Mouse (Mus musculus) CH12.LX (cell line): ENCODE measurements at regions not wholly inside any gene's neighbourhood (a gene's known extent, or its start where the extent isn't known, plus 50 kb on each side); places are given as distances from the start of the nearest gene placed in this dataset.

ENCODE experiments used
- DNase-seq: peaks from one replicate; pipeline ENCODE4 v3.0.0-alpha.2; 2013; ENCODE audit errors: extremely low read depth
- H3K27ac ChIP-seq: 2 replicates; pipeline ENCODE4 v1.5.1; 2012; ENCODE audit warnings: low read depth, mild to moderate bottlenecking, control low read depth, moderate library complexity; ENCODE audit not compliant: insufficient read depth
- H3K27me3 ChIP-seq: replicated peaks from 2 replicates; pipeline ENCODE3; 2012; ENCODE audit warnings: inconsistent platforms
- H3K36me3 ChIP-seq, 2 experiments: replicated peaks in 1 of 2; 2 replicates each; pipeline versions ENCODE3 to v1.6.1; 2012; ENCODE audit warnings: inconsistent platforms in 1 of 2, low read length in 1 of 2, mild to moderate bottlenecking in 1 of 2, mixed read lengths in 1 of 2, moderate library complexity in 1 of 2; ENCODE audit not compliant: control insufficient read depth in 1 of 2, insufficient read depth in 1 of 2
- H3K4me1 ChIP-seq, 2 experiments: 2 replicates each; pipeline ENCODE4 v1.6.1; 2012; ENCODE audit warnings: inconsistent platforms in 1 of 2, moderate library complexity in 1 of 2; ENCODE audit not compliant: insufficient read depth in 2 of 2, control insufficient read depth in 1 of 2
- H3K4me2 ChIP-seq: 2 replicates; pipeline ENCODE4 v1.6.1; 2012; ENCODE audit warnings: low read depth, mild to moderate bottlenecking, control low read depth; ENCODE audit not compliant: poor library complexity, insufficient read depth, severe bottlenecking
- H3K4me3 ChIP-seq, 3 experiments: fragments of 150-350 bp in 1 of 3; sonication (generic) in 1 of 3; replicated peaks in 1 of 3; 2 replicates each; pipeline versions ENCODE3 to v1.5.1; 2011 to 2012; ENCODE audit warnings: low read depth in 2 of 3, low read length in 2 of 3, mild to moderate bottlenecking in 2 of 3, moderate library complexity in 2 of 3, control low read depth in 1 of 3, improper control_type of control experiment in 1 of 3, inconsistent platforms in 1 of 3, mixed read lengths in 1 of 3; ENCODE audit not compliant: poor library complexity in 1 of 3
- H3K79me2 ChIP-seq: replicated peaks from 2 replicates; pipeline ENCODE4 v1.6.1; 2012; ENCODE audit warnings: mild to moderate bottlenecking, moderate library complexity; ENCODE audit not compliant: control insufficient read depth, poor library complexity, insufficient read depth, severe bottlenecking; ENCODE audit errors: extremely low read depth
- H3K9ac ChIP-seq: 2 replicates; pipeline ENCODE4 v1.6.1; 2012; ENCODE audit warnings: low read depth, mild to moderate bottlenecking, control low read depth, moderate library complexity; ENCODE audit not compliant: insufficient read depth
- H3K9me3 ChIP-seq: replicated peaks from 2 replicates; pipeline ENCODE3; 2012; ENCODE audit warnings: low read length, inconsistent platforms, mixed read lengths
- BHLHE40 ChIP-seq: IDR thresholded peaks from 2 replicates; pipeline ENCODE4 v1.6.1; 2011; ENCODE audit warnings: mild to moderate bottlenecking, low read depth, low read length, improper control_type of control experiment
- CHD2 ChIP-seq: IDR thresholded peaks from 2 replicates; pipeline ENCODE4 v1.6.1; 2011; ENCODE audit warnings: low read length, improper control_type of control experiment
- CTCF ChIP-seq, 2 experiments: IDR thresholded peaks in 1 of 2; conservative IDR thresholded peaks in 1 of 2; 2 replicates each; pipeline ENCODE4 v1.5.1; 2011 to 2012; ENCODE audit warnings: low read depth in 2 of 2, low read length in 2 of 2, improper control_type of control experiment in 1 of 2, inconsistent platforms in 1 of 2, mild to moderate bottlenecking in 1 of 2, moderate library complexity in 1 of 2
- E2F4 ChIP-seq: IDR thresholded peaks from 2 replicates; pipeline ENCODE4 v1.6.1; 2011; ENCODE audit warnings: low read depth, low read length, improper control_type of control experiment; ENCODE audit not compliant: insufficient replicate concordance
- ELF1 ChIP-seq: IDR thresholded peaks from 2 replicates; pipeline ENCODE4 v1.6.1; 2014; ENCODE audit warnings: low read depth, mild to moderate bottlenecking, inconsistent platforms, low read length, improper control_type of control experiment
- HCFC1 ChIP-seq: IDR thresholded peaks from 2 replicates; pipeline ENCODE4 v1.6.1; 2012; ENCODE audit warnings: low read depth, mild to moderate bottlenecking, inconsistent platforms, low read length, improper control_type of control experiment
- IRF4 ChIP-seq: IDR thresholded peaks from 2 replicates; pipeline ENCODE4 v1.6.1; 2014; ENCODE audit warnings: low read depth, mild to moderate bottlenecking, inconsistent platforms, low read length, improper control_type of control experiment
- JUN ChIP-seq: IDR thresholded peaks from 2 replicates; pipeline ENCODE4 v1.6.1; 2011; ENCODE audit warnings: low read depth, mild to moderate bottlenecking, low read length, improper control_type of control experiment, moderate library complexity; ENCODE audit not compliant: insufficient read depth
- JUND ChIP-seq: conservative IDR thresholded peaks from 2 replicates; pipeline ENCODE4 v1.6.1; 2011; ENCODE audit warnings: low read depth, low read length, improper control_type of control experiment
- KAT2A ChIP-seq: IDR thresholded peaks from 2 replicates; pipeline ENCODE4 v1.6.1; 2012; ENCODE audit warnings: low read length, improper control_type of control experiment, inconsistent platforms; ENCODE audit not compliant: insufficient replicate concordance
- MAFK ChIP-seq: IDR thresholded peaks from 2 replicates; pipeline ENCODE4 v1.6.1; 2011; ENCODE audit warnings: low read length, improper control_type of control experiment; ENCODE audit not compliant: insufficient replicate concordance
- MAX ChIP-seq: IDR thresholded peaks from 2 replicates; pipeline ENCODE4 v1.6.1; 2011; ENCODE audit warnings: low read length, improper control_type of control experiment
- MAZ ChIP-seq: IDR thresholded peaks from 2 replicates; pipeline ENCODE4 v1.6.1; 2012; ENCODE audit warnings: low read depth, mild to moderate bottlenecking, inconsistent platforms, low read length, improper control_type of control experiment, moderate library complexity
- NELFE ChIP-seq: IDR thresholded peaks from 2 replicates; pipeline ENCODE4 v1.6.1; 2011; ENCODE audit warnings: low read depth, low read length, improper control_type of control experiment
- RCOR1 ChIP-seq: conservative IDR thresholded peaks from 2 replicates; pipeline ENCODE4 v1.6.1; 2012; ENCODE audit warnings: low read depth, mild to moderate bottlenecking, inconsistent platforms, low read length, improper control_type of control experiment
- SIN3A ChIP-seq: IDR thresholded peaks from 2 replicates; pipeline ENCODE4 v1.6.1; 2012; ENCODE audit warnings: low read length, improper control_type of control experiment, inconsistent platforms
- TBP ChIP-seq: conservative IDR thresholded peaks from 2 replicates; pipeline ENCODE4 v1.6.1; 2011; ENCODE audit warnings: low read depth, low read length, improper control_type of control experiment
- UBTF ChIP-seq: IDR thresholded peaks from 2 replicates; pipeline ENCODE4 v1.6.1; 2012; ENCODE audit warnings: low read depth, mild to moderate bottlenecking, inconsistent platforms, low read length, improper control_type of control experiment, moderate library complexity
- USF1 ChIP-seq: IDR thresholded peaks from 2 replicates; pipeline ENCODE4 v1.6.1; 2014; ENCODE audit warnings: low read depth, mild to moderate bottlenecking, inconsistent platforms, low read length, improper control_type of control experiment
- USF2 ChIP-seq: conservative IDR thresholded peaks from 2 replicates; pipeline ENCODE4 v1.6.1; 2011; ENCODE audit warnings: low read depth, low read length, improper control_type of control experiment
- ZKSCAN1 ChIP-seq: IDR thresholded peaks from 2 replicates; pipeline ENCODE4 v1.6.1; 2012; ENCODE audit warnings: low read depth, inconsistent platforms, low read length, improper control_type of control experiment, borderline replicate concordance
- dilution Hi-C: fragments of 300-500 bp; cut with MboI; formaldehyde crosslinking; loops from 2 replicates; pipeline ENCODE4 v1.14.3; 2020; ENCODE audit warnings: low sequenced_read_pairs; ENCODE audit not compliant: extremely low pct_unique_long_range_greater_than_20kb, extremely low pct_ligation_motif_present
- in situ Hi-C: fragments of 300-500 bp; cut with MboI; formaldehyde crosslinking; loops from 3 replicates; pipeline ENCODE4 v1.14.3; 2019; ENCODE audit warnings: low sequenced_read_pairs, low pct_ligation_motif_present, low pct_unique_long_range_greater_than_20kb, mixed read lengths

GRCm38 (mm10) chr1:166855988-166856387, 145.2 kb upstream of the Fam78b start:
- no peak overlapping the region for H3K27ac ChIP-seq
- no peaks in the 10 kb centered on the region for H3K9me3 ChIP-seq
- no peak overlapping the region for H3K9ac ChIP-seq
- H3K27me3 ChIP-seq, result peaks cover 3% of the 10 kb centered on the region
- TF ChIP-seq NELFE (no peak), IRF4 (no peak), ELF1 (no peak), USF1 (no peak), ZKSCAN1 (no peak), JUND (no peak), BHLHE40 (no peak), MAX (no peak), HCFC1 (no peak), KAT2A (no peak), CTCF (conservative IDR thresholded peaks at IDR 0.05 in 1 of 2, IDR thresholded peaks at IDR 0.05 in 1 of 2; ENCODE audit: low read depth in 2 of 2, low read length in 2 of 2) (no peak), USF2 (no peak), E2F4 (no peak), UBTF (no peak), JUN (no peak), CHD2 (no peak)
- no peak overlapping the region for H3K4me2 ChIP-seq
- H3K4me1 ChIP-seq, result no peaks in the 10 kb centered on the region
- no peaks in the 10 kb centered on the region for H3K79me2 ChIP-seq
- dilution Hi-C loops (no loop called here), in situ Hi-C loops (no loop called here)
- DNase-seq, result no peak
- H3K36me3 ChIP-seq, result no peaks in the 10 kb centered on the region
- no peak overlapping the region for H3K4me3 ChIP-seq

- Histone ChIP-seq H3K27me3 (peaks cover 6% of the 10 kb centered on the region), H3K4me3 (no peak overlapping the region), H3K27ac (no peak overlapping the region), H3K4me2 (no peak overlapping the region), H3K36me3 (no peaks in the 10 kb centered on the region), H3K9ac (no peak overlapping the region), H3K9me3 (peaks cover 2% of the 10 kb centered on the region), H3K4me1 (no peaks in the 10 kb centered on the region), H3K79me2 (no peaks in the 10 kb centered on the region)
- in situ Hi-C loops, result no loop called here
- DNase-seq, result no peak
- no peak for TF ChIP-seq RCOR1
- no peak for TF ChIP-seq JUND
- no peak for TF ChIP-seq SIN3A
- no peak for TF ChIP-seq TBP
- no peak for TF ChIP-seq MAFK
- no peak for TF ChIP-seq IRF4
- TF ChIP-seq MAZ, result no peak
- dilution Hi-C loops, result no loop called here
These were observed 135.0 kb upstream of the Fam78b start for GRCm38 (mm10) chr1:166866256-166866655.
